Mouse (Mus musculus) left cerebral cortex, adult 8-10 months (tissue): ENCODE measurements at regions not wholly inside any gene's neighbourhood (a gene's known extent, or its start where the extent isn't known, plus 50 kb on each side); places are given as distances from the start of the nearest gene placed in this dataset.

ENCODE experiments used
- DNase-seq, 2 experiments: peaks; one replicate each; pipeline ENCODE4 v3.0.0; 2022; ENCODE audit warnings: low spot score in 2 of 2

- DNase-seq, result peak in 1 of 2 experiments; percentile 4
Observed at GRCm38 (mm10) chrX:76680890-76681289, 78.2 kb upstream of the Cldn34d start.
